Mouse (Mus musculus): ENCODE data around the gene Fchsd2. TPM values are rescaled to one million over a fixed set of nuclear protein-coding genes. Genes with fewer than 3 reads are reported as not detected.

The Fchsd2 gene
- polyA plus RNA-seq (2012; rRNA removed): 18.9 and 27.4 TPM in 2 replicates

GRCm38 (mm10) chr7:101092618-101093017 lies at the start of gene Fchsd2:
Fchsd2 (plus strand) TSS chr7:101092863.

DNA sequence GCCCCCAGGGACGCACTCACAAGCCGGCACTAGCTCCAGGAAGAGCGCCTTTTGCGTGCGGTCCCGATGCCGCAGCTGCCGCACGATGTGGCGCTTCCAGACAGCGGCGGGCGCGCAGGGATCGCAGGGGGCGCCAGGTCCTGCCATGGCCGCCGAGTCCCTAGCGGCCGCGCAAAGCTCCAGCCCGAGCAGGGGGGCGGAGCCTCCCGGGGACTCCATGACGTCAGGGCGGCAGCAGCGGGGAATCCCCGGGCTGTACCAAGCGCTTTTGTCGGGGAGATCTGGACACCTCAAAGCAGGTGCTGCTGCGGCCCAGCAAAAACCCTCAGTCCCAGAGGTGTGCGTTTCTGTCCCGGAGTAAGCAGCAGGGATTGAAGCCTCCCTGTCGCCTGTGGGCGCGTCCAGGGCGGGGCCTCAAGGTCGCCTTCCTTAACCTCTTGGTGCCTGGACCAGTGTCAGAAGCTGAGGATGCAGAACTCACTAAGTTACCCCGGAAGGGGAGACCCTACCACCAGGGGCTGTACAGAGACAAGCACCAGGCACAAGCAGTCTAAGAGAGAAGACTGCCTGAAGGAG lies 209.3 kb downstream of the Fchsd2 start, which contains the start of gene Atg16l2:
TSS of gene Atg16l2 (minus strand) at position 371 of the 576 bp plus-strand sequence.

DNA sequence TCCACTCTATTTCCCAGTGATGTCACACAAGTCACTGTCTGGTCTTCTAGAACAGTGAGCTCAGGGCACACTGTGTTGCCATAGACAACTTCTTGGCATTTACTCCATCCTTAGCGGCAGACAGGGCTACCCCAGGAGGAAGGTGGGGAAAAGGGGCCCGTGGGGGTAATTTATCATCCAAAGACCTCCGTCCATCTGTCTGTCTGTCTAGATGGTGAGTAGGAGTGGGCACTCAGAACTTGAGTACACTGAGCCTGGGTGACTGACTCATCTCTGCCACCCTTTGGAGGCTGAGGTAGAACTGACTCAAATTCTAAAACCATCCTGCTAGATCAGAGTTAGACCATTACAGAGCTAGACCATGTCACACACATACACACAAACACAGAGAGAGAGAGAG lies 224.4 kb downstream of the Fchsd2 start, which contains the start of gene Stard10:
TSS of gene Stard10 (plus strand) at position 73 of the 400 bp plus-strand sequence.

Other genes starting within 250 kb of the Fchsd2 start
- 4.4 and 5.5 TPM in 2 replicates for gene Relt, start 229.4 kb upstream of the Fchsd2 start, polyA plus RNA-seq (2012; rRNA removed)
- 18.2 and 30.2 TPM in 2 replicates for gene Arhgef17, start 160.8 kb upstream of the Fchsd2 start, polyA plus RNA-seq (2012; rRNA removed)
- gene P2ry6, start 118.2 kb upstream of the Fchsd2 start, polyA plus RNA-seq (2012; rRNA removed): 1.3 and 2.1 TPM in 2 replicates
- 0.16 and 0.47 TPM in 2 replicates for gene P2ry2, start 80.0 kb upstream of the Fchsd2 start, polyA plus RNA-seq (2012; rRNA removed)
- gene Atg16l2, start 209.4 kb downstream of the Fchsd2 start, polyA plus RNA-seq (2012; rRNA removed): 19.5 and 29.0 TPM in 2 replicates
- gene Stard10, start 224.2 kb downstream of the Fchsd2 start, polyA plus RNA-seq (2012; rRNA removed): 16.0 and 17.8 TPM in 2 replicates